Mouse (Mus musculus) cortical plate, adult 2 months (tissue): ENCODE data around the gene Dppa5a.

Source experiments
- CTCF ChIP-seq: fragments of 200-500 bp; IDR thresholded peaks from 2 replicates; pipeline ENCODE4 v1.5.1; 2011; ENCODE audit warnings: mild to moderate bottlenecking, control low read depth, low read length; ENCODE audit not compliant: insufficient read depth; ENCODE audit errors: extremely low read depth
- POLR2A ChIP-seq: fragments of 200-500 bp; IDR thresholded peaks from 2 replicates; pipeline ENCODE4 v1.6.1; 2011; ENCODE audit warnings: mild to moderate bottlenecking, low read length, control low read depth; ENCODE audit not compliant: insufficient read depth; ENCODE audit errors: extremely low read depth

- TF ChIP-seq POLR2A (no peak), CTCF (no peak)
Observed at GRCm38 (mm10) chr9:78368671-78369293, 805 bp upstream of the Dppa5a start.
